Mouse (Mus musculus): ENCODE data around the gene Prdm15. TPM values are rescaled to one million over a fixed set of nuclear protein-coding genes. Genes with fewer than 3 reads are reported as not detected.

Gene Prdm15
- 22.0 TPM for polyA plus RNA-seq (2017; shearing (Covaris generic))

DNA sequence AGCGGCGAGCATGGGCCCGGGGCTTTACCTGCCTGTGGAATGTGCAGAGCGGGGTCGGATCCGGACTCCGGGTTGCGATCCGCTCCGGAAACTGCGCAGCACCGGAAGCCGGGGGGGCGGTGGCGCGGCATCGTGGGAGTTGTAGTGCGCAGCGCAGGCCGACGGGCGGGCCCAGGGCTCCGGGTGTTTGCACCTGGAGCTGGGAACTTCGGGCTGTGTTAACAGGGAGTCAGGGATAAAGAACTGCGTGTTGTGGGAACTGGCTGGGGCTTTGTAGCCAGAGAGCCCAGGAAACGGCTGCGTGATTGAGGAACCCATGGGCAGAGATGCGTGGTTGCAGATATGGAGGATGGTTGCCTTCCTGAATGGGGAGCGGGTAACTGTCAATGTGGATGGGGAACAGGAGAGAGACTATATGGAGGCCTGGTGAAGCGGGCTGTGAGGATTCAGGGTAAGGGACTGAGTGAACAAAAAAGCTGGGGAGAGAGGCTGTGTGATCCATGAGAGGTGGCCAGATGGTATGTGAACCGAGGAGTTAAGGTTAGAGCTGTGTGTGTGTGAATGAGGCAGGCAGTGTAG, at the start of gene Prdm15:
Gene Prdm15, minus strand, starts transcription at position 110 of the 579 bp plus-strand sequence.

DNA sequence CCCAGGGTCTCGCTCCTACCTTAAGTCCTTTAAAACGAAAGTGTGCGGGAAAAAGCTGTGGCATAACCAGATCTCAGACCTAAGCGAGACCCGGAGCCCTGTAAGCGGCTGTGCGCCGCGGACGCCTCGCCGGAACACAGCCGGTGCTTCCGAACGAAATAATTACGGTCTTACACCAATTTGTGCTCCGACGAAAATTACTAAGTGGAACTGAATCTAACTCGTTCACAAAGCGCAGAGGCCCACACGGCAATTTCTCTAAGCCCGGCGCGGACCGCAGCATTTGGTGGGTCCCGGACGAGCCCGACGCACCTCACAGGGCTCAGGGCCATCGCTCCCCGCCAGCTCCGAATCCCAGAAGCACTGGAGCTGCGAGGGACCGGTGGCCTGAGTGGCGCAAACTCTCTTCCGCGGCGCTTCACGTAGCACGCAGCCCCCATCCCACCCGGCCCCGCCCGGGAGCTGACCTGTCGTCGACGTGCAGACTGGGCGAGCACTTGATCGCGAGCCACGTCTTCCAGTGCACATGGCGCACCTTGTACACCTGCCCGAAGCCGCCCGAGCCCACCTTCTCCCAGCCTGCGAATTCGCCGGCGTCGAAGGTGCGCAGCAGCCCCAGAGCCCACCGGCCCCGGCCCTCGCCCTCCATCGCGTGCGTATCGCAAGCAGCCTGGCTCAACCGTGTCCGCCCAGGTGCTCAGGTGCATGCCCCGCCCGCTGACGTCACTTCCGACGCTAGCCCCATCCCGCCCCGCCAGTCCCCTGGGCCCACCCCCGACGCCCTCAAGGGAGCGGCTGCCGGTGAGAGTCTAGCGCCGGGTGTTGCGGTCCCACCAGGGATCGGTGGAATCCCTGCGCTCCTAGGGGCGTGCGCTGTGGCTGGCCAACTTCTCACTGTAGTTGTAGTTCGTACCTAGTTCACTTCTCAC, 88.3 kb downstream of the Prdm15 start, which contains the start of gene Ripk4:
Gene Ripk4, minus strand, starts transcription at position 727 of the 929 bp plus-strand sequence.

Other genes with a start within 250 kb of the Prdm15 start
- gene Tmprss2, start 240.7 kb downstream of the Prdm15 start, polyA plus RNA-seq (2017; shearing (Covaris generic)): not detected
- gene Ripk4, start 88.1 kb downstream of the Prdm15 start, polyA plus RNA-seq (2017; shearing (Covaris generic)): 0.94 TPM
- 5.2 TPM for gene C2cd2, start 110.7 kb upstream of the Prdm15 start, polyA plus RNA-seq (2017; shearing (Covaris generic))
- 79.5 TPM for gene Zbtb21, start 110.8 kb upstream of the Prdm15 start, polyA plus RNA-seq (2017; shearing (Covaris generic))
- 32.0 TPM for gene B230307C23Rik, start 145.5 kb upstream of the Prdm15 start, polyA plus RNA-seq (2017; shearing (Covaris generic))
- 3.9 TPM for gene A630089N07Rik, start 230.6 kb upstream of the Prdm15 start, polyA plus RNA-seq (2017; shearing (Covaris generic))

All from effector memory CD4-positive, alpha-beta T cell, adult 7 months (primary cell).